Mouse (Mus musculus): Measurements from ENCODE around the gene Fubp1. TPM values are rescaled to one million over a fixed set of nuclear protein-coding genes. Genes with fewer than 3 reads are reported as not detected.

Fubp1 gene
- polyA plus RNA-seq, 1 experiment from 2014 or later, result 300 TPM

- no peak for TF ChIP-seq CTCF (IDR thresholded peaks at IDR 0.05; ENCODE audit: low read depth)
- H3K9me3 ChIP-seq (ENCODE audit: low read depth, low read length), result no peaks in the 10 kb centered on the region
- H3K4me1 ChIP-seq (ENCODE audit: insufficient read depth), result peaks cover 6% of the 10 kb centered on the region; the same call in 1 of the 2 replicates
- H3K27me3 ChIP-seq (ENCODE audit: insufficient read depth, low read length), result no peaks in the 10 kb centered on the region; the same call in 1 of the 2 replicates
- WGBS, result 16% methylated on average over 8 of the region's 8 CpGs
- H3K4me3 ChIP-seq (ENCODE audit: low read depth, low read length), result peak overlapping the region; percentile 15; the same call in 1 of the 2 replicates
- ATAC-seq (ENCODE audit: insufficient read depth) (no peak), DNase-seq (peak; percentile 60)
- peak overlapping the region; percentile 41 for H3K9ac ChIP-seq
- H3K4me2 ChIP-seq, result peak overlapping the region; percentile 91
- H3K27ac ChIP-seq (ENCODE audit: low read depth), result peak overlapping the region; percentile 78
- H3K36me3 ChIP-seq (ENCODE audit: insufficient read depth), result peaks cover 6% of the 10 kb centered on the region; the same call in 1 of the 2 replicates
Measured at GRCm38 (mm10) chr3:152261948-152262347, 51.7 kb downstream of the Fubp1 start.

DNA sequence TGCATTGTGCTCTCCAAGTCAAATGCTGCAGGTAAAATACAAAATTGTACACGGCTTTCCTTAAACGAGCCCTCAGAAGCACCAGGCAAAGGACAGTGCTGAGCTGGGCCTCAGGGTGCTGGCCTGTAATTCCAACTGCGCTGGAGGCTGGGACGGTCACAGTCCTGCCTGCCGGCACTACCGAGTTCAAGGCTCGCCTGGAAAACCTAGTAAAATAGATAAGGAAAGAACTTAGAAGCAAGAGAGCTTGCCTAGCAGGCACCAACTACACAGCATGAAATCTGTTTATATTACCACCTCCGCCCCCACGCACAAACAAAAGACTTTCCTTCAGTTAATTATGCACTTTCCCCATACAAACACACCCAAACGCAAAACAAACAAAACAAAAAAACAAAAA, 54.2 kb downstream of the Fubp1 start:
- H3K4me3 ChIP-seq (ENCODE audit: low read depth, low read length), result peak overlapping the region; percentile 68
- peak overlapping the region; percentile 91 for H3K4me2 ChIP-seq
- TF ChIP-seq CTCF (IDR thresholded peaks at IDR 0.05; ENCODE audit: low read depth), result no peak
- H3K27me3 ChIP-seq (ENCODE audit: insufficient read depth, low read length), result no peaks in the 10 kb centered on the region; the same call in 1 of the 2 replicates
- peak overlapping the region; percentile 88 for H3K9ac ChIP-seq
- H3K36me3 ChIP-seq (ENCODE audit: insufficient read depth), result peaks cover 6% of the 10 kb centered on the region; the same call in 1 of the 2 replicates
- DNase-seq (peak; percentile 58), ATAC-seq (ENCODE audit: insufficient read depth) (no peak)
- H3K27ac ChIP-seq (ENCODE audit: low read depth), result peak overlapping the region; percentile 98
- H3K9me3 ChIP-seq (ENCODE audit: low read depth, low read length), result no peaks in the 10 kb centered on the region
- H3K4me1 ChIP-seq (ENCODE audit: insufficient read depth), result peaks cover 6% of the 10 kb centered on the region; the same call in 1 of the 2 replicates
- 26% methylated on average over 10 of the region's 10 CpGs for WGBS

- Histone ChIP-seq H3K4me2 (peak overlapping the region; percentile 91), H3K36me3 (ENCODE audit: insufficient read depth) (peaks cover 6% of the 10 kb centered on the region; the same call in 1 of the 2 replicates), H3K9me3 (ENCODE audit: low read depth, low read length) (no peaks in the 10 kb centered on the region), H3K4me3 (ENCODE audit: low read depth, low read length) (peak overlapping the region; percentile 68), H3K4me1 (ENCODE audit: insufficient read depth) (peaks cover 6% of the 10 kb centered on the region; the same call in 1 of the 2 replicates), H3K27ac (ENCODE audit: low read depth) (peak overlapping the region; percentile 98), H3K9ac (peak overlapping the region; percentile 88), H3K27me3 (ENCODE audit: insufficient read depth, low read length) (no peaks in the 10 kb centered on the region; the same call in 1 of the 2 replicates)
- ATAC-seq (ENCODE audit: insufficient read depth) (no peak), DNase-seq (peak; percentile 66)
- WGBS, result 16% methylated on average over 12 of the region's 12 CpGs
- TF ChIP-seq CTCF (IDR thresholded peaks at IDR 0.05; ENCODE audit: low read depth), result no peak
Measured at GRCm38 (mm10) chr3:152264830-152265229, 54.6 kb downstream of the Fubp1 start.

DNA sequence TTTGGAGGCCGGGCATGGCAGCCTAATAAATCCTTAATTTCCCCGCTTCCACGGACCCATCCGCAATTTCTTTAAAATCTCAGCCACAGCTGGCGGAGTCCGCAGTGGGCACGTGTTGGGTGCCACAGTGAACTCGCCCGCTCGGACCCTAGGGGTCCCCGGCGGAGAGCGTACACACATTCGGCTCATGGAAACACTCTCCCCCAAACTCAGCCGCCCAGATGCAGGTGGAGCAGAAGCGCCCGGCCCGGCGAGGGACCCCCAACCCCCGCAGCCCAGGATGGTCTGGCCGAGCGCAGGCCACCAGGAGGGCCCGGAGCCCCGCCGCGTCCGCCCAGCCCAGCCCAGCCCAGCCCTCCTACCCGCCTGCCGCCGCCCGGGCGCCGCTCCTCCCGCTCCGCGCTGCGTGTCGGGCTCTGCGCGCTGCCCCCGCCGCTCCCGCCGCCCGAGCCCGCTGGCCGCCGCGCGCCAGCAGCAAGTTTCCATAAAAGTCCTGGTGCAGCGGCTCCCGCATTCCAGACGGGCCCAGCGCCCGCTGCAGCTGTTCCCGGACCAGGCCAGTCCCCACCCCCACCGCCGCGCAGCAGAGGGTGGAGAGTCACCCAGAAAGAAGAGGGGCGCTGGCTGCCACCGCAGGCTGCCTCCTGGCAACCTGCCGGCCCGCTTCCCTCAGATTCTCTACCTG, 55.3 kb downstream of the Fubp1 start:
- no peak for TF ChIP-seq CTCF (IDR thresholded peaks at IDR 0.05; ENCODE audit: low read depth)
- H3K27ac ChIP-seq (ENCODE audit: low read depth), result peak overlapping the region; percentile 98
- DNase-seq, result peak; percentile 86
- under 1% methylated on average over 63 of the region's 63 CpGs for WGBS
- H3K4me1 ChIP-seq (ENCODE audit: insufficient read depth), result peaks cover 6% of the 10 kb centered on the region; the same call in 1 of the 2 replicates
- peaks cover 6% of the 10 kb centered on the region; the same call in 1 of the 2 replicates for H3K36me3 ChIP-seq (ENCODE audit: insufficient read depth)
- H3K9me3 ChIP-seq (ENCODE audit: low read depth, low read length), result no peaks in the 10 kb centered on the region
- H3K27me3 ChIP-seq (ENCODE audit: insufficient read depth, low read length), result no peaks in the 10 kb centered on the region; the same call in 1 of the 2 replicates
- ATAC-seq (ENCODE audit: insufficient read depth), result peak; percentile 91
- H3K4me2 ChIP-seq, result peak overlapping the region; percentile 91
- H3K4me3 ChIP-seq (ENCODE audit: low read depth, low read length), result peak overlapping the region; percentile 68
- H3K9ac ChIP-seq, result peak overlapping the region; percentile 88

GRCm38 (mm10) chr3:152266036-152266421, 55.8 kb downstream of the Fubp1 start, which contains the start of gene Nexn:
Gene Nexn (minus strand): TSS chr3:152266350.
- WGBS, result 2% methylated on average over 13 of the region's 13 CpGs
- ATAC-seq (ENCODE audit: insufficient read depth), result peak; percentile 57
- H3K9ac ChIP-seq, result peak within 1 kb of the TSS; percentile 88
- H3K9me3 ChIP-seq (ENCODE audit: low read depth, low read length), result no peaks in the 10 kb centered on the region
- no peak for TF ChIP-seq CTCF (IDR thresholded peaks at IDR 0.05; ENCODE audit: low read depth)
- peak within 1 kb of the TSS; percentile 68 for H3K4me3 ChIP-seq (ENCODE audit: low read depth, low read length)
- DNase-seq, result peak; percentile 75
- peak within 1 kb of the TSS; percentile 91 for H3K4me2 ChIP-seq
- H3K27ac ChIP-seq (ENCODE audit: low read depth), result peak within 1 kb of the TSS; percentile 98
- H3K4me1 ChIP-seq (ENCODE audit: insufficient read depth), result peaks cover 6% of the 10 kb centered on the region; the same call in 1 of the 2 replicates
- H3K27me3 ChIP-seq (ENCODE audit: insufficient read depth, low read length), result no peaks in the 10 kb centered on the region; the same call in 1 of the 2 replicates
- peaks cover 6% of the 10 kb centered on the region; the same call in 1 of the 2 replicates for H3K36me3 ChIP-seq (ENCODE audit: insufficient read depth)

- no peak overlapping the region for H3K4me3 ChIP-seq (ENCODE audit: low read depth, low read length)
- DNase-seq (no peak), ATAC-seq (ENCODE audit: insufficient read depth) (no peak)
- no peak for TF ChIP-seq CTCF (IDR thresholded peaks at IDR 0.05; ENCODE audit: low read depth)
- no peaks in the 10 kb centered on the region for H3K36me3 ChIP-seq (ENCODE audit: insufficient read depth)
- no peak overlapping the region for H3K9ac ChIP-seq
- H3K4me2 ChIP-seq, result no peak overlapping the region
- no peak overlapping the region for H3K27ac ChIP-seq (ENCODE audit: low read depth)
- H3K4me1 ChIP-seq (ENCODE audit: insufficient read depth), result no peaks in the 10 kb centered on the region
- H3K9me3 ChIP-seq (ENCODE audit: low read depth, low read length), result no peaks in the 10 kb centered on the region
- no peaks in the 10 kb centered on the region; the same call in 1 of the 2 replicates for H3K27me3 ChIP-seq (ENCODE audit: insufficient read depth, low read length)
- WGBS, result 88% methylated on average over 14 of the region's 14 CpGs
Measured at GRCm38 (mm10) chr3:152268099-152268498, 57.9 kb downstream of the Fubp1 start.

- no peak for DNase-seq
- no peak overlapping the region for H3K27ac ChIP-seq (ENCODE audit: low read depth)
- ATAC-seq (ENCODE audit: insufficient read depth), result no peak
- H3K4me3 ChIP-seq (ENCODE audit: low read depth, low read length), result no peak overlapping the region
- H3K4me2 ChIP-seq, result no peak overlapping the region
- no peak overlapping the region for H3K9ac ChIP-seq
- H3K27me3 ChIP-seq (ENCODE audit: insufficient read depth, low read length), result no peaks in the 10 kb centered on the region; the same call in 1 of the 2 replicates
- peaks cover 2% of the 10 kb centered on the region; the same call in 1 of the 2 replicates for H3K36me3 ChIP-seq (ENCODE audit: insufficient read depth)
- no peaks in the 10 kb centered on the region for H3K9me3 ChIP-seq (ENCODE audit: low read depth, low read length)
- no peak for TF ChIP-seq CTCF (IDR thresholded peaks at IDR 0.05; ENCODE audit: low read depth)
- WGBS, result 76% methylated on average over 10 of the region's 10 CpGs
- no peaks in the 10 kb centered on the region for H3K4me1 ChIP-seq (ENCODE audit: insufficient read depth)
Measured at GRCm38 (mm10) chr3:152271071-152271710, 61.0 kb downstream of the Fubp1 start.

All from lung, embryonic 14.5 days (tissue).